Mouse (Mus musculus) neural tube, embryonic 12.5 days (tissue): ENCODE data around the gene Rhpn2. TPM values are rescaled to one million over a fixed set of nuclear protein-coding genes. Genes with fewer than 3 reads are reported as not detected.

Experiments
- ATAC-seq: fragments of 200-750 bp; cut with Nextera tagmentation; 2 replicates; pipeline ENCODE4 v1.8.0; 2017; ENCODE audit warnings: low read depth, mild to moderate bottlenecking, moderate TSS enrichment, moderate library complexity; ENCODE audit not compliant: low FRiP score
- H3K27ac ChIP-seq: fragments of 300-500 bp; sonication (generic); 2 replicates; pipeline ENCODE4 v1.5.1; 2016
- H3K27me3 ChIP-seq: fragments of 300-500 bp; sonication (generic); replicated peaks from 2 replicates; pipeline ENCODE4 v1.6.1; 2016; ENCODE audit warnings: mild to moderate bottlenecking
- H3K36me3 ChIP-seq: fragments of 300-500 bp; sonication (generic); 2 replicates; pipeline ENCODE4 v1.6.1; 2016; ENCODE audit warnings: mild to moderate bottlenecking
- H3K4me1 ChIP-seq: fragments of 300-500 bp; sonication (generic); 2 replicates; pipeline ENCODE4 v1.6.1; 2016
- H3K4me2 ChIP-seq: fragments of 300-500 bp; sonication (generic); replicated peaks from 2 replicates; pipeline ENCODE4 v1.6.1; 2016; ENCODE audit warnings: mild to moderate bottlenecking
- H3K4me3 ChIP-seq: fragments of 300-500 bp; sonication (generic); 2 replicates; pipeline ENCODE4 v1.5.1; 2016
- H3K9ac ChIP-seq: fragments of 300-500 bp; sonication (generic); 2 replicates; pipeline ENCODE4 v1.6.1; 2016; ENCODE audit warnings: mild to moderate bottlenecking
- H3K9me3 ChIP-seq: fragments of 300-500 bp; sonication (generic); 2 replicates; pipeline ENCODE4 v1.6.1; 2016; ENCODE audit warnings: mild to moderate bottlenecking
- WGBS: fragments of 180-500 bp; shearing (Covaris S2); methylation state at CpG from one replicate; pipeline ENCODE4 v1.1.7; 2016; 5-methylcytosine and 5-hydroxymethylcytosine counted together
- polyA plus RNA-seq: library from polyadenylated mRNA; unstranded; fragments of >200 nt; fragmentation: Nextera tagmentation; extraction: Ambion mirVana; gene quantifications from 2 replicates; pipeline ENCODE4 v1.2.1, GENCODE M21; 2016

The Rhpn2 gene
- polyA plus RNA-seq, 1 experiment from 2014 or later: 3.7 TPM

DNA sequence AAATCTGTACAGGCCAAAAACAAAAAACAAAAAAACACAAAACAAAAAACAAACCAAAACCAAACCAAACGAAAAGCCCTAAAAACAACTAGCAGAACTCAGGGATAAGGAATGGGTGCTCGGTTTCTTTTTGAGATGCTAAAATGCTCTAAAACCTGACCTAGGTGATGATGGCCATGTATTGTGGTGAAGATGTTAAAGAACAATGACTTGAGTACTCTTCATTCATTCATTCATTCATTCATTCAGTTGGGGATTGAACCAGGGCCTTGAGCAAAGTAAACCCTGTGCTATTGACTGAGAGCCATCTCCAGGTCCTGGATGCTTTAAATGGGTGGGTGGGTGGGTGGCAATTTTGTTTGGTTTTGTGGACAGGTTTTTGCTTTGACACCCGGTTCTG, 17.2 kb downstream of the Rhpn2 start:
- H3K9ac ChIP-seq: no peak overlapping the region

DNA sequence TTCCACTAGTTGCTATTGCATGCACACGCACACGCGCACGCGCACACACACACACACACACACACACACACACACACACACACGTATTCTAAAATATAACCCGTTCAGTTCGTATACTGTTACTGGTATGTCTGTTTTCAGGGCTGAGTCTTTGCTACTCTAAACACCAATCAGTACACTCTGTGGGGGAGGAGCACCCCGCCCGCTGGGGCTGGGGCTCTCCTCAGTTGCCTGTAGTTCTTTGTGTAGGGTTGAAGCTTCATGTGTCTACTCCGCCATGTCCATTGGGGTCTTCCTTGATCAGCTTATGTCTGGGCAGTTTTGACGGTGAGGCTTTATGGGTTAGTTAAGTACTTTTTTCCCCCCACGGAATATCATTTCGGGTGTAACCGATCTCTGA, 19.3 kb downstream of the Rhpn2 start:
- Histone ChIP-seq H3K27ac (no peak overlapping the region), H3K4me2 (no peak overlapping the region), H3K9ac (no peak overlapping the region), H3K4me1 (no peaks in the 10 kb centered on the region), H3K27me3 (no peaks in the 10 kb centered on the region), H3K4me3 (no peak overlapping the region), H3K9me3 (0 out of 2 replicates have a peak, but pooled peaks cover 3% of the 10 kb centered on the region), H3K36me3 (no peaks in the 10 kb centered on the region)
- 95% methylated on average over 15 of the region's 15 CpGs for WGBS
- no peak for ATAC-seq

More for the DNA sequence above, 17.2 kb downstream of the Rhpn2 start:
- no peak overlapping the region for H3K4me3 ChIP-seq
- no peaks in the 10 kb centered on the region for H3K4me1 ChIP-seq
- 97% methylated on average over 3 of the region's 3 CpGs for WGBS
- H3K27me3 ChIP-seq: no peaks in the 10 kb centered on the region
- 0 out of 2 replicates have a peak, but pooled peaks cover 3% of the 10 kb centered on the region for H3K9me3 ChIP-seq
- H3K4me2 ChIP-seq: no peak overlapping the region
- no peak for ATAC-seq
- no peaks in the 10 kb centered on the region for H3K36me3 ChIP-seq
- H3K27ac ChIP-seq: no peak overlapping the region

DNA sequence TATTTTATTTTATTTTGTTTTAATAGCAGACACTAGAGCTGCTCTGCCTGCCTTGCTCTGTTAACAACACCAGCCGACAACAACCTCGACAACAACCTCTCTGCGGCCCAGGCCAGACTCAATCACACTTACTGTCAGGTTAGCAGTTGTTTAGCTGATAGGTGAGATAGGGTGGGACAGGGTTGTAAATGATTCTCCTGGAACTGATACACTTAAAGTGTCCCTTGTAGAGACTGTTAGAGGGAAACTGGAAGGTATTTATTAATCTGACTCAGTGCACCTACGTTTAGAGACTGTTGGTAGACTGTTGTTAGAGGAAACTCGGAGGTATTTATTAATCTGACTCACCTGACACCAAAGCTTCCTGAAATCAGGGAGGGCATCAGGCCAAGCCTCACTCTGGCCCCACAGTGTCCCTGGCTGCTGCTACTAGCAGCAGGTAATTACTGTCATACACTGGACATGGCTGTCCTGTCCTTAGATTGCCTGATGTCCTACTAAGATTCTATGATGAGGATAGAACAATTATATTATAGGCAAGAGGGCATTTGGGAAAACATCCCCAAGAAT, 21.4 kb downstream of the Rhpn2 start:
- no peak for ATAC-seq
- H3K27me3 ChIP-seq: no peaks in the 10 kb centered on the region
- no peak overlapping the region for H3K27ac ChIP-seq
- no peak overlapping the region for H3K4me2 ChIP-seq
- H3K4me1 ChIP-seq: no peaks in the 10 kb centered on the region
- no peak overlapping the region for H3K4me3 ChIP-seq
- 0 out of 2 replicates have a peak, but pooled peaks cover 3% of the 10 kb centered on the region for H3K9me3 ChIP-seq
- H3K9ac ChIP-seq: no peak overlapping the region
- 87% methylated on average over 5 of the region's 5 CpGs for WGBS
- no peaks in the 10 kb centered on the region for H3K36me3 ChIP-seq

DNA sequence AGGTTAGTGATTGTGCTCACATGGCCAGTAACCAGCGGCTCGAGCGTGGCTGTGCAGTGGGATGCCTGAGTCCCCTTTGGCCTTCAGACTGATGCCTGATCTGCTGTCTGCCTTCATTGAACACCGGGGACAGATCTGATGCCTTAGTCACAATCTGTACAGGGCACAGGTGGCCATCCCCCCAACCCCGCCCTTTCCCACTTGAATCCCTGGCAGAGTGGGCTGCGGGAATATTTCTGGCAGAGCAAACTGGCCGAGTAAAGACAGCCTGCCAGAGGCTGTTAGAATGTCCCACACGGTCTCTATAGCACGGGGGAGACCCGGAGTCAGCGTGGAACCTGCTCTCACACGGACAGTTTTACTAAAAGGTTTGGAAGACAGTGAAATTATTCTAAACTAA, 23.7 kb downstream of the Rhpn2 start:
- ATAC-seq: no peak
- H3K4me1 ChIP-seq: no peaks in the 10 kb centered on the region
- WGBS: 91% methylated on average over 12 of the region's 12 CpGs

DNA sequence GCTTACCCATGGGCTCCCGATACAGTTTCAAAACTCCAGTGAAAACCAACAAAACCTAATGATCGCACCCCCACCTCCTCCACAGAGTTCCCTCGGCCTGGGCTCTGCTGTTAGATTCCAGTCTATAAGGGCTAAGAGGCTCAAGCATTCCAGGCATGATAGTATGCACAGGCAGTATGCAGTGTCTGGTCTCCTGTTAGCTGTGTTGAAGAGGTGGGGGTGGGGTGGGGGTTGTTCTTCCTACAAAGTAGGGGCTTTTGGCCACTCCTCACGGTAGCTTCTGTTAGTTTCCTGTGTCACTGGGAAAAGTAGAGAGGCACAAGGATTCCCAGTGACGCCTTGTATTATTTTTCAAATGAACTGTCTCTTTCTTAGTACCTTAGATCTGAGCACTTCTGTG, 28.3 kb downstream of the Rhpn2 start:
- Histone ChIP-seq H3K9me3 (no peaks in the 10 kb centered on the region), H3K4me2 (no peak overlapping the region), H3K27me3 (no peaks in the 10 kb centered on the region), H3K27ac (no peak overlapping the region), H3K4me3 (no peak overlapping the region), H3K4me1 (no peaks in the 10 kb centered on the region), H3K36me3 (no peaks in the 10 kb centered on the region), H3K9ac (no peak overlapping the region)
- 84% methylated on average over 5 of the region's 5 CpGs for WGBS
- ATAC-seq: no peak

More for the DNA sequence above, 23.7 kb downstream of the Rhpn2 start:
- 0 out of 2 replicates have a peak, but pooled peaks cover 3% of the 10 kb centered on the region for H3K9me3 ChIP-seq
- no peak overlapping the region for H3K4me3 ChIP-seq
- H3K9ac ChIP-seq: no peak overlapping the region
- no peaks in the 10 kb centered on the region for H3K27me3 ChIP-seq
- no peak overlapping the region for H3K27ac ChIP-seq
- H3K4me2 ChIP-seq: no peak overlapping the region
- H3K36me3 ChIP-seq: no peaks in the 10 kb centered on the region

DNA sequence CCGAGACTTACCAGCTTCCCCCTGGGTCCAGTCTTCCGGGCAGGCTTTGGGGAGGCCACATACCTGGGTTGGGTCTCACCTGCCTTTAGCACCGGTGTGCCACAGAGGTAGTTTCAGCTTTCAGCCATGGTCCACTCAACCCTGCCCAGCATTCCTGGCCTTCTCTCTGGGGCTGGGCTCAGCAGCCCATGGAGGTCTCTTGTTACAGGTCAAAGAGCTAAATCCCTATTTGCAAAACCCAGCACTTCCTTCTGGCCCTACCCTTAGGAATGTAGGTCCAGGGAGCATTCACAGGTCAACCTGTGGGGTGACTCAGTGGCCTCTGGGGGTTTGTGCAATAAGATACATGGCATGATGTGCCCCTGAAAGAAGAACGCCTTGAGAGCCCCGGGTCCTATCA, 28.9 kb downstream of the Rhpn2 start:
- no peaks in the 10 kb centered on the region for H3K27me3 ChIP-seq
- H3K9ac ChIP-seq: no peak overlapping the region
- H3K4me1 ChIP-seq: no peaks in the 10 kb centered on the region
- no peak overlapping the region for H3K4me2 ChIP-seq
- no peaks in the 10 kb centered on the region for H3K9me3 ChIP-seq
- no peak overlapping the region for H3K27ac ChIP-seq
- no peak overlapping the region for H3K4me3 ChIP-seq
- ATAC-seq: no peak
- 90% methylated on average over 5 of the region's 5 CpGs for WGBS
- no peaks in the 10 kb centered on the region for H3K36me3 ChIP-seq

DNA sequence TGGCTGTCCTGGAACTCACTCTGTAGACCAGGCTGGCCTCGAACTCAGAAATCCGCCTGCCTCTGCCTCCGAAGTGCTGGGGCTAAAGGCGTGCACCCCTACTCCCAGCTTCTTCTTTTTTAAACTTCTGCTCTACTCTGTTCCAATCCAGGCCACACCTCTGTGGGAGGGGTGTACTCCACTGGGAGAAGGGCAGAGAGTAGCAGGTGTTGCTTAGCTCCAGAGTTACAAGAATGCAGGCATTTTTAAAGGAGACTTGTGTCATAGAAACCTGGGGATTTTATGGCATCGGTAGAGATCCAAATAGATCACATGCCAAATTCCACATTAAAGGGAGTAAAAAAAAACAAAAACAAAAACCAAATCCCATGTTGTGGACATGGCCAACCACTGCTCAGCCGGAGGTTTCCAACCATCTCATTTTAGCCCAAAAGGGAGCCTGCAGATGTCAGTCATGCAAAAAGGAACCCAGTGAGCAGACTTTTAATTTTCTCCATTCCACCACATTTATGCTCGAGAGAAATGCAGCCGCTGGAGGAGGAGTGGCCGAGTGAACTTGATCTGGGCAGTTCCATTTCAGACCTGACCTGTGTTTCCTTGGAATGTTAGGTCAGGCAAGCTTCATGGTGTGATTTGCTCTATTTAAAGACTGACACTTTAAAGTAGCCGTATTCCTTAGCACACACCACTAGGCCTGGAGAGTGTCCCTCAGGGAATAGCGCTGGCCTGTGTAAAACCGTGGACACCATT, 31.4 kb downstream of the Rhpn2 start:
- no peak for ATAC-seq
- H3K9ac ChIP-seq: no peak overlapping the region
- 84% methylated on average over 12 of the region's 12 CpGs for WGBS
- no peak overlapping the region for H3K27ac ChIP-seq
- no peaks in the 10 kb centered on the region for H3K27me3 ChIP-seq
- H3K4me1 ChIP-seq: no peaks in the 10 kb centered on the region
- H3K9me3 ChIP-seq: no peaks in the 10 kb centered on the region
- H3K36me3 ChIP-seq: no peaks in the 10 kb centered on the region
- H3K4me2 ChIP-seq: no peak overlapping the region
- no peak overlapping the region for H3K4me3 ChIP-seq

DNA sequence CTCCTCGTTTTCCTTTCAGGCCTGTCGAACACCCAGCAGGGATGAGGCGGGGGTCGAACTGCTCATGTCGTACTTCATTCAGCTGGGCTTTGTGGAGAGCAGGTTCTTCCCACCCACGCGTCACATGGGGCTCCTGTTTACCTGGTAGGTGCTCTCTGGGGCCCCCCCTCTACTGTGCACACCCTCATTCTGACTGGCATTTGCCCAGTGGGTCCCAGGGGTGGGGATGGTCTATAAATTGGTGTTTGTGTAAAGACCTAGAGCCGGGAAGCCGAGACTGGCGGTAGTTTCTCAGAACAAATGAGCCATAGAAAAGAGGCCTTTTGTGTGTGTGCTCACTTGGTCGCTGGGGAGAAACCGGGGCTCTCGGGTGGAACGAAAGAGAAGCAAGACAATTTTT, 37.1 kb downstream of the Rhpn2 start:
- Histone ChIP-seq H3K4me3 (no peak overlapping the region), H3K4me2 (peak overlapping the region; percentile 33), H3K27me3 (no peaks in the 10 kb centered on the region), H3K27ac (0 out of 2 replicates have a peak overlapping the region, but pooled peaks have one; percentile 2), H3K36me3 (no peaks in the 10 kb centered on the region), H3K9ac (no peak overlapping the region), H3K4me1 (no peaks in the 10 kb centered on the region; the same call in 1 of the 2 replicates), H3K9me3 (no peaks in the 10 kb centered on the region)
- ATAC-seq: peak; percentile 80
- WGBS: 12% methylated on average over 14 of the region's 14 CpGs

DNA sequence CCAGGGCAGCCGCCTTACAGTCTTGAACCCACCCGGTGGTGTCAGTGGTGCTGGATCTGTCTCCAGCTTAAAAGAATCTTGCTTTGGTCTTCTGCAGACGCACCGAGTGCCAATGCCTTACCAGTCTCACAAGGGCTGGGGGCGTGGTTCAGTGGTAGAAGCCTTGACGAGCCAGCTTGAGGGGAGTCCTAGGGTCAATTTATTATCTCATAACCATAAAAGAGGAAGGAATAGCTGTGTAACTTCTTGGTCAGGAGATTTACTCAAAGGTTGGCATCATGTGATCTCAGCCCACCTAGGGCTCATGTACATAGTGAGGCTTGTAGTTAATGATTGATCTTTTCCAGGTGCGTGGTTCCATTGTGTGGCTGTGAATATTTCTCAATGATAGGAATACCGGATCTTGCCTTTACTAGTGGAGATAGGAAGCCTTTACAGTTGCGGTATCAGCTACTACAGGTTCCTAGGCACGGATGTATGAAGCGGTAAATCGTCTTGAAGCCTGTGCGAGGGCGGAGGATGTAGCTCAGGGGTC, 38.6 kb downstream of the Rhpn2 start:
- Histone ChIP-seq H3K27ac (no peak overlapping the region), H3K9ac (no peak overlapping the region), H3K9me3 (no peaks in the 10 kb centered on the region), H3K36me3 (no peaks in the 10 kb centered on the region), H3K4me1 (no peaks in the 10 kb centered on the region; the same call in 1 of the 2 replicates), H3K27me3 (no peaks in the 10 kb centered on the region), H3K4me3 (no peak overlapping the region), H3K4me2 (no peak overlapping the region)
- ATAC-seq: no peak
- 90% methylated on average over 14 of the region's 14 CpGs for WGBS

DNA sequence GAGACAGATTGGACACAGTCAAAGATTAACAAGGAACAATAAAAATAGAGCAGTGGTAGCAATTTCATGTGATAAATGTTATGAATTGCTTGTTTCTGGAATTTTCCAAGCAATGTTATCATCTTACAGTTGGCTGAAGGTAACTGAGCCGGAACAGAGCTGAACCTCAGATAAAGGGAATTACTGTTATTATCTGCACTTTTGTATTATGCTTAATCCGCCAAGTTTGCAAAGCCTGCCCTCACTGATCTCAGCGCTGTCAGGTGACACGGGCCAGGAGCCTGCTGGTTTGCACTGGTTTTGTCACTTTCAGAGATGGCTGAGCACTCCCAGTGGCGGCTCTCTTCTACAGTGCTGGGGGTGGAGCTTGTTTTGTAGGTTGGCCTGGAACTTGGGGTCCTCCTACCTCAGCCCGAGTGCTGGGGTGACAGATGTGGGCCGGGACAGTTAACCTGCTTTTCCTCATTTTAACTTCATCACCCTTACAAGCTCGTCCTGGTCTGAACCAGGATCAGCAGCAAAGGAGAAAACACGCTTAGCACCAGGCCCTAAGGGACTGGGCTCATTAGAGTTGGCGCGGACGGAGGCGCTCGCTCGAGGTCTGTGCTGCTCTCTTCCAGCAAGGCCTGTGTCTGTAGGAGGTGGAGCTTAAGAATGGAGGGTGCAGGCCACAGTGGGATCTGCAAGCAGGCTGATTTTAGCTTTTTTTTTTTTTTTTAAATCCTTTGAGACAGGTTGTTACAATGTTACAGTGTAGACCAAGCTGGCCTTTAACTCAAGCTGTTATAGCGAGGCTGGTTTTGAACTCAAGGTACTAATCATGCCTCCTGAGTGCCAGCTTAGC, 39.4 kb downstream of the Rhpn2 start:
- Histone ChIP-seq H3K4me1 (no peaks in the 10 kb centered on the region; the same call in 1 of the 2 replicates), H3K36me3 (no peaks in the 10 kb centered on the region), H3K27ac (no peak overlapping the region), H3K9me3 (no peaks in the 10 kb centered on the region), H3K4me3 (no peak overlapping the region), H3K9ac (no peak overlapping the region), H3K4me2 (no peak overlapping the region), H3K27me3 (no peaks in the 10 kb centered on the region)
- ATAC-seq: no peak
- WGBS: 78% methylated on average over 16 of the region's 16 CpGs

DNA sequence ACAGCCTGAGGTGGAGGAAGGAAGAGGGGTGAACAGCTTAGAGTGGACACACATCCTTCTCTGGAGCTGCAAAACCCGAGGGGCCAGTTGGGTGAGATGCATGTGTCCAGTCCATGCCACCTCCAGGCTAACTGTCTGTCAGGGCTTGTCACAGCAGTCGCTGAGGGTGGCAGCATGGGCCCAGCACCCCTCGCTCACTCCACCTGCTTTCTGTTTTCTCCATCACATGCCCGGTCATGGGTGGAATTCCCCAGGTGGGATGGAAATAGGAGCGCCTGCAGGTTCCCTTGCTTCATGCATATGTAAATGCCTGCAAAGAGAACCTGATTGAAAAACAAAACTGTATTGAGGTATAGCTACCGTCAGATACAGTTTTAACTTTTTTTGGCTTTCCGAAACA, 40.3 kb downstream of the Rhpn2 start:
- Histone ChIP-seq H3K36me3 (no peaks in the 10 kb centered on the region), H3K9ac (no peak overlapping the region), H3K4me2 (no peak overlapping the region), H3K27me3 (no peaks in the 10 kb centered on the region), H3K4me1 (no peaks in the 10 kb centered on the region; the same call in 1 of the 2 replicates), H3K27ac (no peak overlapping the region), H3K4me3 (no peak overlapping the region), H3K9me3 (no peaks in the 10 kb centered on the region)
- no peak for ATAC-seq
- whole genome bisulfite sequencing: 89% methylated on average over 7 of the region's 7 CpGs

DNA sequence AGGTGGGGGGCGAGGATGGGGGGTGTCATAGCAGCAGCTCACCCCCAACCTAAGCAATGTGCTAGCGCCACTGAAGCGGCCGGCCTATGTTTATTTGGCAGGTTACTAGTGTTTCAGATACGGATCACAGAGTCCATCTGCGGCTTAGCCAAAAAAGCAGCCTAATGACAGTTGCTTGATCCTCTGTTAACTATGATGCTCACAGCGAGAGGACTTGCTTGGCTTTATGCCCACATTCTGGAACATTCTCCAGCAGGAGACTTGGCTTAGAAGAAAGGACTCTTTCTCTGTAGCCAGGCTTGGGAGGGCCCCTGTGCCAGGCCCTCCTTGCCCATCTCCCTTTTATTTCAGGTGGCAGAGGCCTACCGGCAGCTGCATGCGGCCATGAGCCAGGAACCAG, 42.7 kb downstream of the Rhpn2 start:
- Histone ChIP-seq H3K27ac (no peak overlapping the region), H3K4me3 (no peak overlapping the region), H3K9ac (no peak overlapping the region), H3K36me3 (no peaks in the 10 kb centered on the region), H3K9me3 (no peaks in the 10 kb centered on the region), H3K27me3 (no peaks in the 10 kb centered on the region), H3K4me2 (no peak overlapping the region), H3K4me1 (no peaks in the 10 kb centered on the region)
- no peak for ATAC-seq
- WGBS: 91% methylated on average over 9 of the region's 9 CpGs
